Mouse (Mus musculus): ENCODE measurements around the gene Wdr11.

The Wdr11 gene

GRCm38 (mm10) chr7:129652901-129653460, 61.3 kb downstream of the Wdr11 start:
- DNase-seq (ENCODE audit: low read depth in 1 of 2, low spot score in 2 of 2): no peak

- DNase-seq (ENCODE audit: low read depth in 1 of 2, low spot score in 2 of 2): peak in 1 of 2 experiments; percentile 9
Measured at GRCm38 (mm10) chr7:129653791-129654271, 62.2 kb downstream of the Wdr11 start.

GRCm38 (mm10) chr7:129654923-129655322, 63.3 kb downstream of the Wdr11 start:
- DNase-seq (ENCODE audit: low read depth in 1 of 2, low spot score in 2 of 2): no peak

GRCm38 (mm10) chr7:129655604-129656226, 64.1 kb downstream of the Wdr11 start:
- DNase-seq (ENCODE audit: low read depth in 1 of 2, low spot score in 2 of 2): no peak

- DNase-seq (ENCODE audit: low read depth in 1 of 2, low spot score in 2 of 2): no peak
Measured at GRCm38 (mm10) chr7:129657867-129658266, 66.2 kb downstream of the Wdr11 start.

- DNase-seq (ENCODE audit: low read depth in 1 of 2, low spot score in 2 of 2): no peak
Measured at GRCm38 (mm10) chr7:129659755-129660154, 68.1 kb downstream of the Wdr11 start.

GRCm38 (mm10) chr7:129660546-129660945, 68.9 kb downstream of the Wdr11 start:
- DNase-seq (ENCODE audit: low read depth in 1 of 2, low spot score in 2 of 2): no peak

- no peak for DNase-seq (ENCODE audit: low read depth in 1 of 2, low spot score in 2 of 2)
Measured at GRCm38 (mm10) chr7:129662051-129662789, 70.6 kb downstream of the Wdr11 start.

- no peak for DNase-seq (ENCODE audit: low read depth in 1 of 2, low spot score in 2 of 2)
Measured at GRCm38 (mm10) chr7:129663781-129664505, 72.3 kb downstream of the Wdr11 start.

- DNase-seq (ENCODE audit: low read depth in 1 of 2, low spot score in 2 of 2): no peak
Measured at GRCm38 (mm10) chr7:129665411-129665810, 73.7 kb downstream of the Wdr11 start.

- no peak for DNase-seq (ENCODE audit: low read depth in 1 of 2, low spot score in 2 of 2)
Measured at GRCm38 (mm10) chr7:129665921-129666320, 74.3 kb downstream of the Wdr11 start.

- DNase-seq (ENCODE audit: low read depth in 1 of 2, low spot score in 2 of 2): no peak
Measured at GRCm38 (mm10) chr7:129666526-129666925, 74.9 kb downstream of the Wdr11 start.

- DNase-seq (ENCODE audit: low read depth in 1 of 2, low spot score in 2 of 2): no peak
Measured at GRCm38 (mm10) chr7:129670280-129670679, 78.6 kb downstream of the Wdr11 start.

GRCm38 (mm10) chr7:129671675-129672651, 80.3 kb downstream of the Wdr11 start:
- no peak for DNase-seq (ENCODE audit: low read depth in 1 of 2, low spot score in 2 of 2)

GRCm38 (mm10) chr7:129673776-129674175, 82.1 kb downstream of the Wdr11 start:
- no peak for DNase-seq (ENCODE audit: low read depth in 1 of 2, low spot score in 2 of 2)

- DNase-seq (ENCODE audit: low read depth in 1 of 2, low spot score in 2 of 2): no peak
Measured at GRCm38 (mm10) chr7:129674558-129674957, 82.9 kb downstream of the Wdr11 start.

GRCm38 (mm10) chr7:129675852-129676251, 84.2 kb downstream of the Wdr11 start:
- DNase-seq (ENCODE audit: low read depth in 1 of 2, low spot score in 2 of 2): no peak

- no peak for DNase-seq (ENCODE audit: low read depth in 1 of 2, low spot score in 2 of 2)
Measured at GRCm38 (mm10) chr7:129677141-129677540, 85.5 kb downstream of the Wdr11 start.

GRCm38 (mm10) chr7:129678431-129678830, 86.8 kb downstream of the Wdr11 start:
- DNase-seq (ENCODE audit: low read depth in 1 of 2, low spot score in 2 of 2): no peak

- DNase-seq (ENCODE audit: low read depth in 1 of 2, low spot score in 2 of 2): no peak
Measured at GRCm38 (mm10) chr7:129678972-129679371, 87.3 kb downstream of the Wdr11 start.
